Mouse (Mus musculus): ENCODE measurements around the gene Iqcf4.
A peak's percentile ranks its signal among the peaks of the same experiment; 100 is the strongest.
"Not testable (repeated sequence)": the region's sequence is repeated elsewhere in the genome, so short reads cannot be mapped to it uniquely, and the experiment has no call there.

Iqcf4 gene

DNA sequence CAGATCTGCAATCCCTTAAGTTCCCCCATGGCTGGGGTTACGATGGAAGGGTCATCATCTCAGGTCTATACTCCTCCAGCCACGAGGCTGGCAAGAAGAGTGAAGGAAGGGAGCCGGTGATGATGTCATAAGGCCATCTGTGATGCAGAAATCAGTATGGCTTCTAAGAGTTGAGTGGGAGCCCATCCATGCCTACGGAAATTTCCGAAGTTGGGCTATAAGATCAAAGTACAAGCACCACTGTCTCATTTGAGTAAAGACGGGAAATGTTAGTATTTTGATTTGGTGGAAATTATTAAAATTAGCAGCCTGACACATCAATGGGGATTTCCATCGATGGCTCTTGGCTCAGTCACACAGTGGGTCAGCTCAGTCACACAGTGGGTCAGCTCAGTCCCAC is at the start of gene Iqcf4:
TSS of gene Iqcf4 (minus strand) at position 101 of the 400 bp plus-strand sequence.
- DNase-seq, result no peak

DNA sequence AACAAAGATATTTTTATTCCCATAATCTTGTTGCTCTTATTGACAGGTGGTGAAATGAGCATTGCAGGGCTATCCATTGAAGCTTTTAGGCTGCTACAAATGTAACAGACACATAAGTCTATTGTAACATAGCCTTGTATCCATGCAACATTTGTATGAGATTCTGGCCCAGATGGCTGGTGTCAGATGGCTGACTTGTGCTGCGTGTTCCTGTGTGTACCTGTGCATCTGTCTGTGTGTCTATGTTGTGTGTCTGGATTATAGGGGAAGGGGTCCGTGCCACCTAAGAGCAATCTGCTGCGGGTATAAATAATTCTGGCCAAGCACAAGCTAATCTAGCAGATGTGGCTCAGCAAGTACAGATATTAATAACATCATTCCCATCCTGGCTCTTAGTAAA is 46.7 kb upstream of the Iqcf4 start:
- no peak for DNase-seq

DNA sequence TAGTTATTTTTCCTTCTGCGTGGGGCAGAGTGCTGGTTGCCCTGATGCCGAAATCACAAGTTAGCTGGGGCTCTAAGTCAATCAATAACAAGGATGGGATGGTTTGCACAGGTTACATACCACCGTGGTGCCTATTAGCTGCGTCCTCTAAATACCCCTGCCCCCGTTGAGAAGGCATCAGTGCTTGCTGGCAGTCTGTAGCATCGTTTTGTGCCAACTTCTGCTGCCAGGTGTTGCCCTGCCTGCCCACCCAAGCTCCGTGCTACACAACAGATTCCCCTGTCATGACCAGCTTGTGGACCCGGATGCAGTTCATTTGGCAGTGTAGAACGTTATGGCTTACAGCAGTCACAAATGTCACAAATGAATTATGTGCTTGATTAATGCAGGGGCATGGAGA is 45.5 kb upstream of the Iqcf4 start:
- no peak for DNase-seq

DNA sequence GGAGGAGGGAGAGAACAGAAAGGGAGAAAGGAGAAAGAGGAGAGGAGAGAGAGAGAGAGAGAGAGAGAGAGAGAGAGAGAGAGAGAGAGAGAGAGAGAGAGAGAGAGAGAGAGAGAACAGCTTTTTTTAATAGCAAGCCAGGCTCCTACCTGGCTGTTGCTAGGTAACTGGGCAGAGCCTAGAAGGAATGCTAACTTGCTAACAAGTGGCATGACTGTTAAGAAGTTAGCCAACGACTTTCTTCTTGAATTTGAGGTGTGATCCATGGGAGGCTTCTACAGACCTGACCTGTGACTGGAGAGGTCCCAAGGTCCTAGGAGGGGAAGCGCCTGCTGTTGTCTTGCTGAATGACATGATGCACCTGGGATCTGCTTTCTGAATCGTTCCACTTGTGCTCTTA is 43.8 kb upstream of the Iqcf4 start:
- no peak for DNase-seq

DNA sequence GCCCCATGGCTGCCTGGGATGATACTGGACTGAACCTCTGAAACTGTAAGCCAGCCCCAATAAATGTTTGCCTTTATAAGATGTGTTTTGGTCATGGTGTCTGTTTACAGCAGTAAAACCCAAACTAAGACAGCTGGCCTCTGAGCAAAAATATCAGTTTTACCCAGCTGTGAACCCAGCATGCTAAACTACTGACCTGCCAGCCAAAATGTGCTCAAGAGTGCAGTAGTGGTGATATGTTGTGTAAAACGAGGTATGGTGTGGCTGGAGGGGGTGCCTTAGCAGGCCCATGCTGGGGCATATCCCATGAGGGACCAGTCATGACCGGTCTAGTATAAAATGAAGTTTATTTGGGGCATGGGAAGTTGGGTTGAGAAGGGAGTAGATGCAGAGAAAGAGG is 43.2 kb upstream of the Iqcf4 start:
- no peak for DNase-seq

DNA sequence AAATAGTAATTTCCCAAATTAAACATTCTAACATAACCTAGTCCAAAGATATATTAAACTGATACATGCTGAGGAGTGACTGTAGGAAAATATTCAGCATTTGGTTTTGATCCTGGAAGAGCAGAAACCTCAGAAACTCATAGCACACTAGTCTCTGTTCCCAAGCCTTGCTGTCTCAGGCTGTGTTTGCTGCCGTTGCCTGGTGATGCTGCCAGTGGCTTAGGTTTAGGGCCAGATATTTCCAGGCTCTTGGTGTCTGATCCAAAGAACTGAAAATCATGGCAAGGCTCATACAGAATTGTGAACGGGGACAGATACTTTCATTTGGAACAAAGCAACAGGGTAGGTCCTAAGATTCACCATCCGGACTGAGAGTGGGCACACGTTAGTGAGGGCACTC is 39.9 kb upstream of the Iqcf4 start:
- DNase-seq, result no peak

DNA sequence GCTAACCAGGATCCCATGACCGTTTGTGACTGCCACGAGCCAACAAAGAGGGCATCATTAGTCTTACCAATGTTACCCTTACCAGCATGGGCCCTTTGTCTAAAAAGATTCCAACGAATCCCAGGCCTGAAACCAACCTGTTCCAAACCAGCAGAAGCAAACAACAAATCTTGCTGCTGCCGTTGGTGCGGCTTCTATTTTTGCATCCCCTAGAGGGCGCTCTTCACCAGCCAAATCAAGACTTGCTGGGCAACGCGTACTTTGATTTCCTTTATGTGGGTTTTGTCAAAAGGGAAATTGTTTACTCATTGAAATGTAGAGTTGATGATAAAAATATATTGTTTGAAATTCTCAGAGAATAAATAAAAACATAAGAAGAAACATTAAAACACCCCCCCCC is 29.8 kb upstream of the Iqcf4 start:
- DNase-seq, result peak; percentile 65 to 70

DNA sequence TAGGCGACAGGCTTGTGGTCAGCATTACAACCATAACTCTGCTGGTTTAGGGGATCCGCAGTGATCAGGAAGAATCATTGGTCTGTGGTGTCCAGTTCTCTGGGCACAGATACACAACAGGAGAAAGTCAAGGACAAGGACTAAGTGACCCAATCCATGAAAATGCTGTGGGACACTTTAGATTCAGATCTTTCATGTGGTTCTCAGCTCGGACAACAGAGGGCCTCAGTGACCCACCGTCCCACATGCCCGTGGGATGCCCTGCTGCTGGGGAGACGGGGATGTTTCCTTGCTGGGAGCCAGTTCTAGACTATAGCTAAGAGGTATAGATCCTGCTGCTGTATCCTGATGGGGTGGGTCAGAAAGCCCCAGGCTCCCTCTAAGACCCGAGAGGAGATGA is 27.7 kb upstream of the Iqcf4 start:
- DNase-seq, result peak; percentile 18 to 21

DNA sequence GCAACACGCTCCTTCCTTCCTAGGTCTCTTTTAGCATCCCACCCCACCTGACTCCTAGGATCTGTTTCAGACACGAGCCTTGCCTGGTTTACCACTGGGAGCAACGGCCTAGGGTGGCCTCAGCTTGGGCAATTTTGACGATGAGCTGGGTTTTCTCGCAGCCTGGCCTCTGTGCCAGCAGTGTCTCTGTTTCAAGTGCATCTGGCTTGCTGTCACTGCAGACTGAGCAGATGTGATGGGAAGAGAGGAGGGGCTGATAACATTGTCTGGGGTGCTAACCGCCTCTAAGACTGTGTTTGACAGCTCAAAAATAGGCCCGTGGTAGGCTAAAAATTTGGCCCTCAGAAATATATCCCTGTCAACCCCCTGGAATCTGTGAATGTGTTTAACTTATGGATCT is 25.0 kb upstream of the Iqcf4 start:
- no peak for DNase-seq

DNA sequence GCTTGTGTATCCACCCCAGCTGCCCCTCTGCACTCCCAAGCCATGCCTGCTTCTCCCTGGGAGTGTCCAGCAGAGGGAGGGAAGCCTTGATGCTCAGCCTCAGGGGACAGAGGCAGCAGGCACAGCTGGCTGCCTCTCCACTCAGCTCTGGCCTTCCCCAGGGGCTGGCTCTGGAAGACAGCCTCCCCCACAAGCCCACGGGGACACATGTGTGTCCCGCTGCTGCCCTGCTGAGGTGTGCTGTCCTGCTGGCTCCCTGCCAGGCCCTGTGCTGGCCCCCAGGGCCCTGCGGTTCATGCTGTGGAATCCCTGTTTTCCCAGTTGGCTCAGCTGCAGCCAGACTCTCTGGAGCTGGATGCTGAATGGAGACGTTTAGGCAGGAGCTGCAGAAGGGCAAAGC is 24.6 kb upstream of the Iqcf4 start:
- not testable (repeated sequence) for DNase-seq

DNA sequence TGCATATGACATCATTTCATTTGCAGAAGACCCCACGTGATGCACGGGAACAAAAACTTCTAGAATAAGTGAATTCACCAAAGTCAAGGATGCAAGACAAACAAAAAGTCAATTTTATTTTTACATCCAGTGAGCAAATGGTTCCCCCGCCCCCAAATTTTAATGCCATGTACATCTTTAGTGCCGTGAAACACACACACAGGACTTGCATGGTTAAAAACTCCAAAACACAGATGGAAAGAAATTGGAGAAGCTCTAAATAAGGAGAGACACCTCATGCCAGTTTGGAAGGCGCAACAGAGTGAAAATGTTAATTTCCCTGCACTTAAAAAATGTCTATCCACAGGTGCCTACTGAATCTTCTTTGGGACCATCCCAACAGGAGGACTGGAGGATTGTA is 21.4 kb upstream of the Iqcf4 start:
- DNase-seq, result no peak

DNA sequence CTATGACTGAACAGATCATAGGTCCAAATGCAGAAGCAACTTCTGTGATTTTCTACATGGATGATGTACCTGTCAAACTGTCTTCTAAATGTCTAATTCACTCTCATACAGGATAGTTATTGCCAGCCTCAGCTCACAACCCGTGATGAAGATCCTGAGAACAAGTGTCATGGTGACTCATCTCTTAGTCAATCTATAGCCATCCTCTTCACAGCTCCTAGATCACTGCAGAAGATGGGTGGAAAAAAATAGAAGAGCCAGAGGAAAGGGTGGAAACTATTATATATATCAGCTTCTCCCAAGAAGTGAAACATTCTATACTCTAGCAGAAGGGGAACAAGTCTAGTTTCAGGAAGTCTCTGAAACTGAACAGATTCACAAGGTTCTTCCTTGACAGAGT is 11.8 kb upstream of the Iqcf4 start:
- DNase-seq, result no peak

DNA sequence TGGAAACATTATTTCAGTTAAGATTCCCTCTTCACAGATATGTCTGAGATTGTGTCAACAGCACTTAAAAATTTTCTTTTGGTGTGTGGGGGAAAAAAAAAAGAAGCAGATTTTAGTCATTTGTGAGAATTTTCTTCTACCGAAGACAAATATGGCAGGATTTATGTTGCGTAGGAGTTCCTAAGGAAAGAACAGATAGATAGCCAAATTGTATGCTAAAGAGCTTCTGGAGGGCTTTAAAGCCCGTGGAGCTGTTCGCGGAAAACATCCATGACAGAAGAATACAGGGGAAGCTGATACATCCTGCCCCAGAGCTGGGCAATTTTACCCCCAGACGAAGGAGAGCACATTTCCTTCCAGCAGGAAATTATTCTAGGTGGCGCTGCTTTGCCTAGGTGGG is 9.2 kb upstream of the Iqcf4 start:
- DNase-seq, result no peak

DNA sequence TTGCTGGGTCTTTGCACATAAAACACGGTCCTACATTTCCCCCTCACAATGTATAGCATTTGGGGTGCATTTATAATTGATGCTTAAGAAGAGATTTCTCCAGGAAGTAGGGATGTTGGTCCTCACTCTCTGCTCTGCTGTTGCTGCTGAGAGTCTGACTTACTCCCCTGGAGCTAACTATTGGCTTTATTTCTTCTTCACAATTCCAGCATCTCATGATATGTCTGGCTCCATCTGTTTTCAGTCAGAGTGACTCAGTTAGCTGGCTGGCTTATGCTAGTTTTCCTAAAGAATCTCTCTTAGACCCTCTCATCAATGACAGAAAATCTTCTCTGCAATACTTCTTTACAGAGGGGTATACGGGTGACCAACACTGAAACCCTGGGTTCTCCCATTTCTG is 5.3 kb upstream of the Iqcf4 start:
- DNase-seq, result no peak

DNA sequence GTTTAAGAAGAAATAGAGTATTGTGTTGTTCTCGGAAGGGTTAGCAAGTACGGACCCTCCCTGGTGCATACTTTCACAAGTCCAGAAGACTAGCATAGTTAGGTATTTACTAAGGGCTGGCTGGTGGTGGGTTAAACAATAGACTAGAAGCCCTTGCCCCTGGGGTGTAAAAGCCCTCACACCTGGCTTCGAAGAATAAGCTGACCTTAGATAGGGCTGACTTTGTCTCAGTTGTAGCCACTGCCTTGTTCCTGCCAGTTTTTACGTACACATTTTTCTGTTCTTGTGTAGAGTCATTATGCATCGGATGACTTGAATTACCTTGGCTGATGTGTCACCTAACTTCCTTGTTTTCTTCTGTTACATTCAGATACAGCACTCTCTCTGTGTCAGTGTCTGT is 2.6 kb upstream of the Iqcf4 start:
- DNase-seq, result no peak

DNA sequence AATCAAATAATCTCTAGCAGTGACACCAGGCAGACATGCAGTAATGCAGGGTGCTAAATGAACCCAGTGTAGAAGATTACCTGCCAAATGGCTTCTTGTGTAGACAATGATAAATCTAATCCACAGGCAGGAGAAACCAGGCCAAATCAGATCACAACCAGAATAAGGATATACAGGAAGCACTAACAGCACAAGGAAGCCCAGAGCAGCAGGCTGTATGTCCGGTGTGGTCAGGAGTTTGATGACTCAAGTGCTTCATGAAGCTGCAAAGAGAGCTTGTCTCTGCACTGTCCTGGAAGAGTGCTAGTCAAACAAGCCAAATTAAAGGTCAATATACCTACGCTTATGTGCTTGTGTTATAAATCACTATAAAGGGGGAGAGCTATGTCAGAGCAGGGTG is 1.4 kb upstream of the Iqcf4 start:
- DNase-seq, result no peak

DNA sequence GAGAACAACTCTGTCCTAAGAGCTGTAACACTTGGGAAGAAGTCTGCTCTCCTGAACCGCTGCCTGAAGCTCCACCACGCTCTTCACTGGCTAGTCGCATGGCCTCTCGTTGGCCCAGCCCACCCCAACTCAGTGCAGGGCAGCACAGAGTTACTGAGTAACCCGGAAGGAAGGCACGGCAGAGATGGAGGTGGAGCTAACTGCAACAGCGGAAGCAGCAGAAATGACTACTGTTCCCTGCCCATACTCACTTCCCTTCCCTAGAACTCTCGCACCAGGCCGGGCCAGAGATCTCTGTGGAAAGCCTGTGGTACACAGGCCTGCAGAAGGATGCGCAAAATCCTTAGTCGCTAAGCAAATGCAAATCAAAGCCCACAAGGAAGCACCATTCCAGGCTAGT is 4.4 kb downstream of the Iqcf4 start:
- peak; percentile 58 to 74 for DNase-seq

DNA sequence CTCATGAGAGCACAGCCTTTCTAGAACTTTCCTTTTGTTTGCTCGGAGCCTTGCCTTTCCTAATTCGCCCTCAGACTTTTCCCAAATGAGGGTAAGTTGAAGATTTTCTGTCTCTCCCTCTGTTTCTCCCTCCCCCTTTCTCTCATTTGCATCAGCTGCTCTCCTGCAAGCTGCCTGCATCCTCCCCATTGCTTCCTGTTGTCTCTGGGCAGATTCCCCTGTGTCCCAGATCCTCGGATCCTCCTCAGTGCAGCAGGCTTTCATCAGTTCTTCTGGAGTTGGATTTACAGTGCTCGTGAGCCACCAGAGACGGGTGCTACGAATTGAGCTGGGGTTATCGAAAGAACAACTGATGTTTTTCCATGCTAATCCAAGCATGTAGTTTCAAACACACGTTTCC is 6.8 kb downstream of the Iqcf4 start:
- no peak for DNase-seq

DNA sequence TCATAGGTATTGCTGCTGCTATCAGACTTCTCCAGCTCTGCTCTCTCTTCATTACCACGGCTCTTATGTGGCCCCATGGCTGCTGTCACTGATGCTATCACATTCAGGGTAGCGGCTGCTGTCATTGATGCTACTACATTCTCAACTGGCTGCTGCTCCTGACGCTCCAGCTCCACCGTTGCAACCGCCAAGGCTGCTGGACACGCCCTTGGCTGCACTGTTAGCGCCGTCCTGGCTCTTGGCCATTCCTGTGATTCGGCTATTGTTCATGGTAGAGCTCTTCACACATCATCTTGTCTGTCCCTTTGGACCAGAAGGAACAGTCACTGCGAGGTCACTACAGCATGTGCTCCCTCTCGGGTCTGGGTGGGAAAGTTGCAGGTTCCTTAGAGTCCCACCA is 8.5 kb downstream of the Iqcf4 start:
- no peak for DNase-seq

DNA sequence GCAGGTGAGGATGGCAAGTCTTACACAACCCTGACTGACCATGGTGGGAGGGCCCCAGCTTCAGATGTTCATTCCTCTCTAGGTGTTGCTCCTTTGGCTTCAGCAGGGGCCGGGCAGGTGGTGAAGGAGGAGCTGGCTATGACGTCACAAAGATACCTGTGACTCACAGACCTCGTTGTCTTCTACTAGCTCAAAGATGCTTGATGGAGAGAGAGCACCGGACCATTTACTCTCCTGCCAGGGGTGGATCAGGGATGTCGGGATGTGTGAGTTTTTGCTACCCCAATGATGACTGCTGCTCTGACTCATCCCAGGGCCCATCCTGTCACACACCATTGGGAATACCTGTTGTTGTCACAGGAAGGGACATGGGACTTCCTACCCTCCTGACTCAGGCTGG is 9.3 kb downstream of the Iqcf4 start, which contains the start of gene Iqcf3:
TSS of gene Iqcf3 (minus strand) at position 101 of the 400 bp plus-strand sequence.
- no peak for DNase-seq

DNA sequence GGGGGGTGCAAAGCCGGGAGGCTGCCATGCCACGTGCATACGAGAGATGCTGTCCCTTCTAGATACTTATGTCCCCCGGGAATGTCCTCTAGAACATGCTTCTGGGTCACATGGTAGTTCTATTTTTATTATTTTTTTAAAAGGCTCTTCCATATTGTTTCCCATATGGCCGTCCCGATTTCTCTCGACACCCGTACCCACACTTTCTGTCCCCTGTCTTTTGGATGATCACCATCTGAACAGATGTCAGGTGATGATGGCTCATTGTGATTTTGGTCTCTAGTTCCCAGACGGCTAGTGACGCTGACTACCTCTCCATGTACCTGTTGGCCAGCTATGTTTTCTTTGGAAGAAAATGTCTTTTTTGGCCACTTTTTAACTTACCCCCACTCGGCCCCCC is 35.8 kb downstream of the Iqcf4 start:
- DNase-seq, result no peak

DNA sequence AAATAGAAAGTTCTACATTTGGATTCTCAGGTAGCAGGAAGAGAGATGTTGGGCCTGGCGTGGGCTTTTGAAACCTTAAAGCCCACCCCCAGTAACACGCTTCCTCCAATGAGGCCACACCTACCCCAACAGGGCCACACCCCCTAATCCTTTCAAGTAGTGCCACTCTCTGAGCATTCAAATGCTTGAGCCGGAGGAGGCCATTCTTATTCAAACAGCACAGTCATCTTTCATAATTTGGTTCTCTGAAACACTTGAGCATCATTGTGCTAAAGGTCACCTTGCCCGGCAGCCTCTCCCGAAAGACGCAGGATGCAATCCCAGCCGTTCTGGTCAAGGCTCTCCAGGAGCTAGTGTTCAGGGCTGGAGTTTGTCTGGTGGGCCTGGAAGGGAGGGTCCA is 36.5 kb downstream of the Iqcf4 start:
- DNase-seq, result no peak

DNA sequence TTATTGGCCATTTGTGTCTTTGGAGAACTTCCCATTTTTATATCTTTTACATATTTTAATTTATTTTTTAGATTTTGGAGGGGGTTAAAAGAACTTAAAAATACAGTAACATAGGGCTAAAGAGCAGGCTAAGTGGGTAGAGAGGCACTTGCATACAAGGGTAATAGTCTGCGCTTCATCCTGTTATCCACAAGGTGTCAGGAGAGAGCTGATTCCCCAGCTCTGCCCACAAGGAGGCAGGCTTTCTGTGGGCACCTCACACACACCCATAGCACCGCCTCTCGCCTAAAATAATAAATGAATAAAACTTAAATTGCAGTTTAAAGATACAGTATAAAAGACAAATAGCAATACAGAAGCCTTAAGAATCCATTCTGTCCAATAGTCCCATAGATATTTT is 39.0 kb downstream of the Iqcf4 start:
- peak; percentile 11 to 26 for DNase-seq

DNA sequence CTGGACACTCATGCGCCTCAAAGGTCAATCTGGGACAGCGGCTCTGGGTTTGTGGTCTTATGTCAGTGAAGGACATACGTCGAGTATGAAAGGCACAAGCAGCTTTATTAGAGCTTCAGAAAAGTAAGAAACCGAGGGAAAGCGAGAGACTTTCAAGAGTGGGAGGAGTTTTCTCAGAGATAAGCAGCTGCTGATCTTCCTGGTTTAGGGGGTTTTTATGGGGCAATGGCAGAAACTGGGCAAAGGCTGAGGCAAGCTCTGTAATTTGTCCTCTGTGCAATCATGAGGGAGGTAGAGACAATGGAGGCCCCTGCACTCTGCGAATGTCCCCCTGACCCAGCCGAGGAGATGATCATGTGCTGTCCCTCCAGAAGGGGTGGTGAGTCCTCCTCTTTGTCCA is 50.9 kb downstream of the Iqcf4 start:
- no peak for DNase-seq

DNA sequence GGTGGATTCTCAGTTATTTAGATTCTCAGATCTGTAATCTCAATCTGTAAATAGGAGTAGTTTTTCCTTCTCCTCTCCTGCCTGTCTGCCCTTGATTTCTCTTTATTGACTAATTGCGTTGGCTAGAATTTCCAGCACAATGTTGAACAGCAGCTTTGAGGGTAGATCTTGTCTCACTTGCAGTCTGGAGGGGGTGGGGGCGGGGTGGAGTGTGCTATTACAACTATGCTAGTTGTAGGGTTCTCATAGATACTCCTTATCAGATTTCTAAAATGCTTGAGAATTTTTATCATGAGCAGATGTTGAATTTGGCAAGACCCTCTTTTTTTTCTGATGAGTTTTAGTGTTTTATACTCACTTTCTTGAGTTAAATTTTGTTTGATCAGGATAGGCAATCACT is 51.4 kb downstream of the Iqcf4 start:
- no peak for DNase-seq
